Mouse (Mus musculus) lung, adult 2 months (tissue): Measurements from ENCODE around the gene Slc26a3. TPM values are rescaled to one million over a fixed set of nuclear protein-coding genes. Genes with fewer than 3 reads are reported as not detected.
A peak's percentile ranks its signal among the peaks of the same experiment; 100 is the strongest.

Experiments
- DNase-seq: peaks from one replicate; pipeline ENCODE4 v3.0.0; 2022
- H3K4me1 ChIP-seq: fragments of 200-500 bp; 2 replicates; pipeline ENCODE4 v1.6.1; 2011; ENCODE audit warnings: low read length; ENCODE audit not compliant: control insufficient read depth, insufficient read depth
- H3K4me3 ChIP-seq: fragments of 200-500 bp; replicated peaks from 2 replicates; pipeline ENCODE3; 2011; ENCODE audit warnings: low read depth, mild to moderate bottlenecking, control low read depth, low read length; ENCODE audit errors: extremely low read depth
- CTCF ChIP-seq: fragments of 200-500 bp; IDR thresholded peaks from 2 replicates; pipeline ENCODE4 v1.5.1; 2011; ENCODE audit warnings: mild to moderate bottlenecking, low read length, control low read depth; ENCODE audit not compliant: insufficient read depth
- POLR2A ChIP-seq: fragments of 200-500 bp; IDR thresholded peaks from 2 replicates; pipeline ENCODE4 v1.6.1; 2011; ENCODE audit warnings: low read depth, mild to moderate bottlenecking, control low read depth, low read length, borderline replicate concordance; ENCODE audit errors: extremely low read depth
- WGBS: fragments of 180-500 bp; shearing (Covaris S2); methylation state at CpG from one replicate; pipeline ENCODE4 v1.1.7; 2018; 5-methylcytosine and 5-hydroxymethylcytosine counted together
- polyA plus RNA-seq: library from polyadenylated mRNA; depleted of rRNA; stranded (reverse); fragments of >200 nt; gene quantifications from 2 replicates; pipeline ENCODE4 v1.2.3, GENCODE M21; 2012; rRNA removed

Slc26a3 gene
- 0.13 and 1.1 TPM in 2 replicates for polyA plus RNA-seq

DNA sequence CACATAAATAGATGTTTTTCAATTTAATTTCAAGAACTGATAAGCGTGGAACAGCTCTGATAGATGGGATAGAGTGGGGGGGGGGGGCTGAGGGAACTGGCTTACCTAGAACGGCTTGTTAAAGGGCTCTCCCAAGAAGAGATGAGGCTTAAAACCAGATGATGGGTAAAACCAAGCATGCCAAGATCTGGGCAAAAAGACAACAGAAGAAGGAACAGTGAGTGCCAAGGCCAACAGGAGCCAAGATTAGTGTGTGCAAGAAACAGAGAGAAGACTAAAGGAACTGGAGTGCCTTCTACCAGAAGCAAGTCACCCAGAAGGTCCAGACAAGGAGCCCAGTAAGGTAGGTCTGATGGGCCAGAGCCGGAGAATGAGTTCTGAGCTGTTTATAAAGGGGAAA lies at the start of gene Slc26a3:
Gene Slc26a3 (plus strand): TSS at position 301 of the 400 bp plus-strand sequence.
- no peak for TF ChIP-seq POLR2A
- TF ChIP-seq CTCF: no peak
- no peak for DNase-seq
- no peak within 1 kb of the TSS for H3K4me3 ChIP-seq
- 0 out of 2 replicates have a peak, but pooled peaks cover 2% of the 10 kb centered on the region for H3K4me1 ChIP-seq
- 90% methylated on average over 3 of the region's 3 CpGs for WGBS

DNA sequence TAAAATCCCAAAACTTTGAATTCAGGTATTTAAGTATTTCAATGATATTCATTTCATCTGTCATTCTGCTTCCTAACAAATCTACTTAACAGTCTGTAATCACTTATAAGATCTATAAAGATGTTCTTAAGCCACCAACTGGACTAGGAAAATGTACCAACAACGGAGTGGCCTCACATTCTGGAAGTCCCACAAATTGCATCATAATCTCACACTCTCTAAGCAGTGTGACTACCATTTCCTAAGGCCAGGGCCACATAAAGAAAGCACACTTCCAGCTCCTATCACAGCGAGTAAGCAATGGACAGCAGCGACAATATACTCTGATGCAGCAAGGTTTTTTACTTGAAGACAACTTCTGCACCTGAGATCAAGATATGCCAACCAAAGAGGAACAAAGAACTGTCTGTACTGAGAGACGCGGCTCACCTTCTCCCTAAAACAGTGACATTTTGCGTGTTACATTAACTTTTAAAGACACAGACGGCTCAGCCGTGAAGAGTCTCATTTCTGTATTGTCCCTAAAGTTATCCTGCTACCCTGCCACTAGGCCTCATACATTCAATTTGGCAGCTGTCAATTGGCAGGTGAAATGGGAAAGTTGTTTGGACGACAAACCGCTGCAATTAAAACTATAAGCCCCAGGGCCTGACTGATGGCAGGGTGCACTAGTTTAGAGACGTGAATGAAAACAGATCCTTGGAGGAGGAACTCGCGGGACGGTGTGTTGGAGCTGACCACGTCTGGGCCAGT lies 40.3 kb upstream of the Slc26a3 start:
- 17% methylated on average over 15 of the region's 15 CpGs for WGBS
- TF ChIP-seq CTCF (no peak), POLR2A (no peak)
- Histone ChIP-seq H3K4me1 (peaks cover 4% of the 10 kb centered on the region; the same call in 1 of the 2 replicates), H3K4me3 (peak overlapping the region; percentile 87)
- DNase-seq: no peak

GRCm38 (mm10) chr12:31350944-31351928 lies 39.4 kb upstream of the Slc26a3 start, which contains the start of gene Dld:
TSS of gene Dld (minus strand) at chr12:31351453.
- 5% methylated on average over 66 of the region's 66 CpGs for WGBS
- Histone ChIP-seq H3K4me3 (peak within 1 kb of the TSS; percentile 87), H3K4me1 (peaks cover 4% of the 10 kb centered on the region; the same call in 1 of the 2 replicates)
- TF ChIP-seq CTCF (no peak), POLR2A (peak; percentile 90; the same call in 1 of the 2 replicates)
- peak; percentile 94 for DNase-seq

DNA sequence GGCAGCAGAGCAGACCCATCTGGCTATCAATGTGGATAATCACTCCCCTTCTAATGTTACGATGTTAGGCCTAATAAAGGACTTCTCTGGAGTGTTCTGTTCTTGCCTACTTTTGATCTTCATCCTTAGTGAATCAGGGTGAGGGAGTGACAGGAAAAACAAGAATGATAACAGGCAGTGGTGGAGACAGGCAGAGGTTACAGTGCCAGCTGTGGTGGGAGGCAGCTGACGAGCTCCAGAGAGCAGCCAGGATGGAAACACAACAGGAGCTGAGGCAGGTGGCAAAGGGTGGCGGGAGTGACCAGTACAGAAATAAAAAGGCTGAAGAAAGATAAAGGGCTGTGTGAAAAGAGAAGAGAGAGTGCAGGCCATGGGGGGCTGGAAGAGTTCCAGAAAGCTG lies 24.2 kb upstream of the Slc26a3 start:
- no peak for DNase-seq
- no peak overlapping the region for H3K4me3 ChIP-seq
- H3K4me1 ChIP-seq: no peaks in the 10 kb centered on the region
- 76% methylated on average over 3 of the region's 3 CpGs for WGBS
- TF ChIP-seq CTCF: no peak
- TF ChIP-seq POLR2A: no peak

DNA sequence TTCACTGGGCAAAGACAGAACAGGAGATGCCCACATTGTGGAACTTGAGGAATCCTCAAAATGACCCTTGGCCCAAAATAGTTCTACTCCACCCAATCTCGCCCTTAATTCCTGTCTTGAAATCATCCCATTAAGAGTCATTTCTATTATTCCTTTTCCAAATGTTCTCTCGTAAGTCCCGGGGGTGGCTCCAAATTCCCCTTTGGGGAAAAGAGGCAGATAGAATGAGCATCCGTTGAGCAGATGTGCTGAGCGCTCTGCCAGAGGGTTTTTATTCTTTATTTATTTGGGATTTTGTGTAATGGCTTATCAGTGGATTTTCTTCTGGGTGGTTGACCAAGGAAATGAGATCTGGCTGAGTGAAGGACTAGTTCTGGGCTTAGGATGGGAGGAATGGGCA lies 22.9 kb upstream of the Slc26a3 start:
- DNase-seq: no peak
- no peak for TF ChIP-seq CTCF
- TF ChIP-seq POLR2A: no peak
- H3K4me3 ChIP-seq: no peak overlapping the region
- no peaks in the 10 kb centered on the region for H3K4me1 ChIP-seq
- WGBS: 87% methylated on average over 5 of the region's 5 CpGs

DNA sequence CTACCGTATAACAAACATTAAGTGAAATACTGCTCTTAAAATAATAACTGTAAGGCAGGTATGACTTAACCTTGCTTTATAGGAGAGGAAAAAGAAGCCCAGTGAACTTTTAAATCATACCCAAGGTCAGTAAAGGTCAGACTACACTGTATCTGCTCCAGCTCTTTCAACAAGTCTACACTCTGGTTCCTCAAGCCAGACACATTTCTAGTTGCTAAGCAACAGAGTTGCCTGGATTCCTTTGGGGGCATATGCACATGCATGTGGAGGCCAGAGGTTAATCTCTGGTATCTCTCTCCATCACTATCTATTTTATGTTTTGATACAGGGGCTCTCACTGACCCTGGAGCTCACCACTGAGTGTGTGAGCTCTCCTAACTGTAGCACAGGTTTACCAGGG lies 21.6 kb upstream of the Slc26a3 start:
- no peak for DNase-seq
- H3K4me1 ChIP-seq: no peaks in the 10 kb centered on the region
- TF ChIP-seq POLR2A (no peak), CTCF (no peak)
- WGBS: 92% methylated on average over 1 of the region's 1 CpGs
- H3K4me3 ChIP-seq: no peak overlapping the region

DNA sequence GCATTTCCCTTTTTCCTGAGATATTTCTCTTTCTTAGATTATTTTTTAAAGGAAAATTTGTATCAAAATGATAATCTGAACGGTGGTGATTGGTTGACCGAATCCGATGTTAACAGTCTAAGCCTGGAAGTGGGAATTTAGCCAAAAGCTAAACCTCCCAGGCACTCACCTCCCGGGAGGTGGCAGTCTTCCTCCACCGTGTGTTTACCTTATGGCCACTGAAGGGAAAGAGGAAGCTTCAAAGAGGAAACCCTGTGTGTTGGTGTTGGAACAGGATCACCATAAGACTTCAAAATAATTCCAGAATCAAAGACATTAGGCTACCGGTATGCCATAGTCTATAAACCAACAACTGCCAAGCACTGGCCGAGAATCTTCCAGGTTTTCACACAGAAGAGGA lies 21.0 kb upstream of the Slc26a3 start:
- TF ChIP-seq CTCF (no peak), POLR2A (no peak)
- H3K4me1 ChIP-seq: no peaks in the 10 kb centered on the region
- 60% methylated on average over 7 of the region's 7 CpGs for WGBS
- H3K4me3 ChIP-seq: no peak overlapping the region
- DNase-seq: no peak

DNA sequence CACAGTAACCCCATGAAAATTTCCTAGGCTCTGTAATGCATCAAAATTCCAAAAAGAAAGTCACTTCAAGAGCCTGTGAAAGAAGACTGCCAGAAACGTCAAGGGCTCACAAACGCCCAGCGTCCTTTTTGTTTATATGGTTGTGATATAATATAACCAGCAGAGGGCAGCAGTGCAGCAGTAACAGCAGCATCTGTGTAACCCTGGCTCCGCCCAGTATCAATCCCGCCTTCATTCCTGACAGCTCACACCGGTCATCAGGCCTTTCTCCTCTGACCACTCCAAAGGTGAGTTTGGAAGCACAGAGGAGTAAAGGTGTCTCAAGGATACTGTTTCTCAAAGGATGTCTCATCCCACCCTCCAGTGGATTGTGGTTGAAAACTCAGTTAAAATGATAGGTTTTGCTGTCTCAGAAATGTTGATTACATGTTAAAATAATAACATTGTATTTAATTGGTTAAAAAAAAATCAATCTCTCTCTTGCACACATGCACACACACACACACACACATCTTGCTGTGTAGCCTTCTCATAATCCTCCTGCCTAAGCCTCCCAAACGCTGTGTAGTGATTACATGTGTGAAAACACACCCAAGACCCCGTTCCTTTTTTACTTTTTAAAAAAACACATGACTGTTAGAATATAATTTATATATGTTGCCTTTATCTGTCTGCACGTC lies 15.9 kb upstream of the Slc26a3 start:
- peak; percentile 39 for DNase-seq
- 31% methylated on average over 9 of the region's 9 CpGs for WGBS
- Histone ChIP-seq H3K4me1 (no peaks in the 10 kb centered on the region; the same call in 1 of the 2 replicates), H3K4me3 (no peak overlapping the region)
- TF ChIP-seq CTCF: peak; percentile 78
- TF ChIP-seq POLR2A: no peak

- Histone ChIP-seq H3K4me1 (no peaks in the 10 kb centered on the region; the same call in 1 of the 2 replicates), H3K4me3 (no peak overlapping the region)
- no peak for TF ChIP-seq POLR2A
- TF ChIP-seq CTCF: no peak
- no peak for DNase-seq
- 66% methylated on average over 4 of the region's 4 CpGs for WGBS
Observed at GRCm38 (mm10) chr12:31375283-31375615, 15.4 kb upstream of the Slc26a3 start.
